Mouse (Mus musculus): ENCODE data around the gene Enox1.
"Not testable (repeated sequence)": the region's sequence is repeated elsewhere in the genome, so short reads cannot be mapped to it uniquely, and the experiment has no call there.

Enox1 gene

GRCm38 (mm10) chr14:77156222-77156910 lies at the start of gene Enox1:
TSS of gene Enox1 (plus strand) at chr14:77156763.
- in situ Hi-C loops (cut with MboI; ENCODE audit: low sequenced_read_pairs) = no loop called here

- in situ Hi-C loops (cut with MboI; ENCODE audit: low sequenced_read_pairs) = not testable (repeated sequence)
Observed at GRCm38 (mm10) chr14:77110622-77111021, 45.9 kb upstream of the Enox1 start.

- in situ Hi-C loops (cut with MboI; ENCODE audit: low sequenced_read_pairs) = loop anchor here (10.0 to 25.0 kb wide), 2 partner anchors 794 to 1157 kb away; no protein-coding TSS in a partner anchor
Observed at GRCm38 (mm10) chr14:77130612-77131011, 26.0 kb upstream of the Enox1 start.

GRCm38 (mm10) chr14:77136936-77137335 lies 19.6 kb upstream of the Enox1 start:
- in situ Hi-C loops (cut with MboI; ENCODE audit: low sequenced_read_pairs) = loop anchor here (10.0 to 25.0 kb wide), 2 partner anchors 788 to 1150 kb away; no protein-coding TSS in a partner anchor

GRCm38 (mm10) chr14:77141324-77142282 lies 15.0 kb upstream of the Enox1 start:
- in situ Hi-C loops (cut with MboI; ENCODE audit: low sequenced_read_pairs) = loop anchor here (25.0 kb wide), 1 partner anchor 1146 kb away; no protein-coding TSS in a partner anchor

GRCm38 (mm10) chr14:77145103-77145502 lies 11.5 kb upstream of the Enox1 start:
- in situ Hi-C loops (cut with MboI; ENCODE audit: low sequenced_read_pairs) = loop anchor here (25.0 kb wide), 1 partner anchor 1142 kb away; no protein-coding TSS in a partner anchor

GRCm38 (mm10) chr14:77147635-77148034 lies 8.9 kb upstream of the Enox1 start:
- in situ Hi-C loops (cut with MboI; ENCODE audit: low sequenced_read_pairs) = loop anchor here (25.0 kb wide), 1 partner anchor 1140 kb away; no protein-coding TSS in a partner anchor

- in situ Hi-C loops (cut with MboI; ENCODE audit: low sequenced_read_pairs) = no loop called here
Observed at GRCm38 (mm10) chr14:77150556-77150955, 6.0 kb upstream of the Enox1 start.

GRCm38 (mm10) chr14:77151431-77151830 lies 5.1 kb upstream of the Enox1 start:
- in situ Hi-C loops (cut with MboI; ENCODE audit: low sequenced_read_pairs) = no loop called here

GRCm38 (mm10) chr14:77156911-77157504 lies 445 bp downstream of the Enox1 start:
- in situ Hi-C loops (cut with MboI; ENCODE audit: low sequenced_read_pairs) = no loop called here

GRCm38 (mm10) chr14:77157505-77157911 lies 945 bp downstream of the Enox1 start:
- in situ Hi-C loops (cut with MboI; ENCODE audit: low sequenced_read_pairs) = no loop called here

- in situ Hi-C loops (cut with MboI; ENCODE audit: low sequenced_read_pairs) = no loop called here
Observed at GRCm38 (mm10) chr14:77159397-77159796, 2.8 kb downstream of the Enox1 start.

- in situ Hi-C loops (cut with MboI; ENCODE audit: low sequenced_read_pairs) = no loop called here
Observed at GRCm38 (mm10) chr14:77162496-77162895, 5.9 kb downstream of the Enox1 start.

- in situ Hi-C loops (cut with MboI; ENCODE audit: low sequenced_read_pairs) = no loop called here
Observed at GRCm38 (mm10) chr14:77164396-77164795, 7.8 kb downstream of the Enox1 start.

GRCm38 (mm10) chr14:77168161-77168560 lies 11.6 kb downstream of the Enox1 start:
- in situ Hi-C loops (cut with MboI; ENCODE audit: low sequenced_read_pairs) = no loop called here

- in situ Hi-C loops (cut with MboI; ENCODE audit: low sequenced_read_pairs) = no loop called here
Observed at GRCm38 (mm10) chr14:77174491-77174890, 17.9 kb downstream of the Enox1 start.

GRCm38 (mm10) chr14:77174931-77175330 lies 18.4 kb downstream of the Enox1 start:
- in situ Hi-C loops (cut with MboI; ENCODE audit: low sequenced_read_pairs) = no loop called here

- in situ Hi-C loops (cut with MboI; ENCODE audit: low sequenced_read_pairs) = no loop called here
Observed at GRCm38 (mm10) chr14:77180241-77180640, 23.7 kb downstream of the Enox1 start.

GRCm38 (mm10) chr14:77180753-77181374 lies 24.3 kb downstream of the Enox1 start:
- in situ Hi-C loops (cut with MboI; ENCODE audit: low sequenced_read_pairs) = no loop called here

- in situ Hi-C loops (cut with MboI; ENCODE audit: low sequenced_read_pairs) = no loop called here
Observed at GRCm38 (mm10) chr14:77183491-77183890, 26.9 kb downstream of the Enox1 start.

GRCm38 (mm10) chr14:77190158-77190557 lies 33.6 kb downstream of the Enox1 start:
- in situ Hi-C loops (cut with MboI; ENCODE audit: low sequenced_read_pairs) = no loop called here
